Mouse (Mus musculus) limb, embryonic 15.5 days (tissue): ENCODE results near the gene Mylk3. TPM values are rescaled to one million over a fixed set of nuclear protein-coding genes. Genes with fewer than 3 reads are reported as not detected.

Experiments
- ATAC-seq: fragments of 200-750 bp; cut with Nextera tagmentation; 2 replicates; pipeline ENCODE4 v1.8.0; 2017; ENCODE audit warnings: low read depth, moderate TSS enrichment; ENCODE audit not compliant: insufficient number of reproducible peaks, low FRiP score, low TSS enrichment
- H3K27ac ChIP-seq: fragments of 300-500 bp; sonication (generic); 2 replicates; pipeline ENCODE4 v1.5.1; 2015; ENCODE audit warnings: moderate library complexity, mild to moderate bottlenecking, inconsistent platforms
- H3K27me3 ChIP-seq: fragments of 300-500 bp; sonication (generic); 2 replicates; pipeline ENCODE4 v1.6.1; 2015; ENCODE audit warnings: inconsistent platforms
- H3K36me3 ChIP-seq: fragments of 300-500 bp; sonication (generic); 2 replicates; pipeline ENCODE4 v1.6.1; 2015; ENCODE audit warnings: inconsistent platforms
- H3K4me1 ChIP-seq: fragments of 300-500 bp; sonication (generic); 2 replicates; pipeline ENCODE4 v1.6.1; 2015; ENCODE audit warnings: inconsistent platforms
- H3K4me2 ChIP-seq: fragments of 300-500 bp; sonication (generic); 2 replicates; pipeline ENCODE4 v1.6.1; 2015; ENCODE audit warnings: mild to moderate bottlenecking, inconsistent platforms
- H3K4me3 ChIP-seq: fragments of 300-500 bp; sonication (generic); 2 replicates; pipeline ENCODE4 v1.5.1; 2015; ENCODE audit warnings: mild to moderate bottlenecking, inconsistent platforms
- H3K9ac ChIP-seq: fragments of 300-500 bp; sonication (generic); 2 replicates; pipeline ENCODE4 v1.6.1; 2015; ENCODE audit warnings: inconsistent platforms
- H3K9me3 ChIP-seq: fragments of 300-500 bp; sonication (generic); 2 replicates; pipeline ENCODE4 v1.6.1; 2016; ENCODE audit warnings: inconsistent platforms
- WGBS: fragments of 180-500 bp; shearing (Covaris S2); methylation state at CpG from one replicate; pipeline ENCODE4 v1.1.7; 2015; 5-methylcytosine and 5-hydroxymethylcytosine counted together
- polyA plus RNA-seq: library from polyadenylated mRNA; unstranded; fragments of >200 nt; fragmentation: Nextera tagmentation; extraction: Ambion mirVana; gene quantifications from 2 replicates; pipeline ENCODE4 v1.2.1, GENCODE M21; 2015

Mylk3 gene
- polyA plus RNA-seq, 1 experiment from 2014 or later, result 1.6 TPM

DNA sequence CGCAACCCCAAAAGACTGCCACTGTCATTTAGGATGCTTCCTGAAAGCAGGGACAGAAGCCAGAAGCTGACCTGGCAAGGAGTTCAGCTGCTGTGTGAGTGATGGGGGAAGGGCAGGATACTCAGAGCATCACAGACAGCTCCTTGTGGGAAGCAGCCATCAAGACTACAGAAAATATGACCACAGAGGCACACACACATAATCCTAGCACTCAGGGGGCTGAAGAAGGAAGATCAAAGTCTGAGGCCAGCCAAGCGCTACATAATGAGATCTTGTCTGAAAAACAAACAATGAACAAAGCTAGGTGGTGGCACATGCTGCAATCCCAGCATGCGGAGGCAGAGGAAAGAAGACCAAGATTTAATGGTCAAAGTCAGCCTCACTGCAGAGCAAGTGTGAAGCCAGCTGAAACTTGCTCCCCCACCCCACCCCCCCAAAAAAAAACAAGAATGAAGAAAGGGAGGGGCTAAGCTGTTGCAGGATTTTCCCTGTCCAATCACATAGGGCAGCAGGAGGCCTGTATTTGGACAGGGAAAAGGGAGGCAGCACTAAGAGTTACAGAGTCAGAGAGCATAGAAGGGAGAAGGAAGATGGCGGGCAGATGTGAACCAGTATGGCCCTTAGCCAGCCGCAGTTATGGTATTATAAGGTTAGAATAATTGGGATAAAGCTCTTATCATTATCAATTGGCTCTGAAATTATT, 46.1 kb downstream of the Mylk3 start:
- Histone ChIP-seq H3K4me1 (no peaks in the 10 kb centered on the region), H3K9ac (no peak overlapping the region), H3K4me2 (no peak overlapping the region), H3K27ac (no peak overlapping the region), H3K9me3 (no peaks in the 10 kb centered on the region), H3K27me3 (no peaks in the 10 kb centered on the region), H3K36me3 (no peaks in the 10 kb centered on the region), H3K4me3 (no peak overlapping the region)
- WGBS, result 74% methylated on average over 5 of the region's 5 CpGs
- no peak for ATAC-seq

DNA sequence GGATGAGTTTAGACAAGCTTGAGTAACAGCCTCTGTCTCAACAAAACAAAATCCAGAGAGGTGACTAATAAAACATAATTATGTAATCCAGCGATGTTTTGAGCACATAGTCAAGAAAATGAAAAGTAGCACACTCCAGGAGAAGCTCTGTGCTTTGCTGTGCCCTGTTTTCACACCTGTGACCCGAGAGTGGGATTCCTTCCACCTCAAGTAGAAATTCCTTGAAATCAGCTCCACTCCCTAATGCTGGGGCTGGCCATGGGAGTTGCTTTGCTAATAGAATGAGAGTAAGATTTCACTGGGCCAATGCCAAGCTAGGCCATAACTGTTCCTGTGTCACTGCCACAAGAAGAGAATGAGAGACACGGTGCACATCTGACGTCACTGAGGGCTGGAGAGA, 48.5 kb downstream of the Mylk3 start:
- ATAC-seq, result no peak
- Histone ChIP-seq H3K4me1 (no peaks in the 10 kb centered on the region), H3K9me3 (no peaks in the 10 kb centered on the region), H3K27ac (no peak overlapping the region; the same call in 1 of the 2 replicates), H3K27me3 (no peaks in the 10 kb centered on the region), H3K4me3 (no peak overlapping the region), H3K36me3 (no peaks in the 10 kb centered on the region), H3K4me2 (no peak overlapping the region), H3K9ac (no peak overlapping the region)
- 53% methylated on average over 4 of the region's 4 CpGs for WGBS

DNA sequence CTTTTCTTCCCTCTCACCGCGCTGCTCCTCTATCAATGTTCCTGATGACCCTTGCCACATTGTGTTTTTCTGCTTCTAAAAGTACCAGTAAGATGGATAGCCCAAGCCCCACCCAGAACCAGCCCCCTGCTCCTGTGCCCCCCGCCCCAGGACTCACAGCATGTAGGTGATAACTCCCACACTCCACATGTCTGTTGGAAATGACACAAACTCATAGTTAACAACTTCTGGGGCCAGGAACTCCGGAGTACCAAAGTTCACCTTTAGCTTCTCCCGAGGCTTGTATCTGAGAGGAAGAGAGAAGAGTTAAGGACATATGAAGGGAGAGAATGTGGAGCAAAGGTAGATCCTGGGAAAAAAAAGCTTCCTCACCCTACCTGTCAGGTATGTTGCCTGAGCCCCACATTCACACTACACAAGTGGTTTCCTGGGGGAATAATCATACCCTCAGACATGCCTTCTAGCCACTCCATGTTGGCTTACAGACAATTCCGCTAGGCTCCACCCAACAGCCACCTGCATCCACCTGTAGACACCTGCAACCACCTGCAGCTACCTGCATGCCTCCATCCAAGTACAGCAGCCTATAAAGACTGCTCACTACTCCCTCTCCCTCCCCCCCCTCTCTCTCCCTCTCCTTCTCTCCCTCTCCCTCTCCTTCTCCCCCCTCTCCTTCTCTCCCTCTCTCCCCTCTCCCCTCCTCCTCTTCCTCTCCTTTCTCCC, 49.8 kb downstream of the Mylk3 start:
- no peak overlapping the region for H3K4me2 ChIP-seq
- 62% methylated on average over 6 of the region's 6 CpGs for WGBS
- no peak overlapping the region for H3K9ac ChIP-seq
- ATAC-seq, result no peak
- no peaks in the 10 kb centered on the region for H3K4me1 ChIP-seq
- H3K27me3 ChIP-seq, result no peaks in the 10 kb centered on the region
- no peaks in the 10 kb centered on the region for H3K36me3 ChIP-seq
- no peak overlapping the region for H3K27ac ChIP-seq
- no peaks in the 10 kb centered on the region for H3K9me3 ChIP-seq
- H3K4me3 ChIP-seq, result no peak overlapping the region

GRCm38 (mm10) chr8:85335105-85335504, 51.0 kb downstream of the Mylk3 start:
- Histone ChIP-seq H3K36me3 (no peaks in the 10 kb centered on the region), H3K9ac (no peak overlapping the region), H3K4me3 (no peak overlapping the region), H3K4me1 (no peaks in the 10 kb centered on the region), H3K27ac (no peak overlapping the region), H3K9me3 (no peaks in the 10 kb centered on the region), H3K4me2 (no peak overlapping the region), H3K27me3 (no peaks in the 10 kb centered on the region)
- no peak for ATAC-seq

GRCm38 (mm10) chr8:85329506-85329905, 56.6 kb downstream of the Mylk3 start:
- no peaks in the 10 kb centered on the region for H3K9me3 ChIP-seq
- no peak overlapping the region for H3K4me2 ChIP-seq
- no peak overlapping the region for H3K4me3 ChIP-seq
- H3K4me1 ChIP-seq, result no peaks in the 10 kb centered on the region
- WGBS, result 64% methylated on average over 1 of the region's 1 CpGs
- H3K9ac ChIP-seq, result no peak overlapping the region
- ATAC-seq, result no peak
- H3K36me3 ChIP-seq, result no peaks in the 10 kb centered on the region
- no peak overlapping the region for H3K27ac ChIP-seq
- no peaks in the 10 kb centered on the region for H3K27me3 ChIP-seq

DNA sequence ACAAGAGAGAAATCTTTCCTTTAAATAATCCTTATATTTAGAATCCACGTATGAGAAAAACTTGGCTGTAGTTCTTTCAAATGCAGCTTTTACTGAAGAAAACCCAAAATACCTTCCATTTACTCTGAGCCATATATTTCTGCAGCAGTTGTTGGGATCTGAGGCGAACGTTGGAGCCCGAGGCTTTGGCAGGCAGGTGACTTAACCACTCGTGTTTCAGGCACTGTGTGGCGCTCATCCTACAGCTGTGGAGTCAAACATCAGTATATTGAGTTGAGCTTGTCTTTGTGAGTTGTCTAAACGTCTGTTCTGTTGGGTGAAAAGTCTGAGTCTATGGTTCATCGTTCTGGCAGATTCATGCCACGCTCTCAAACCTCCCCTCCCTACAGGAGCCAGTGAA, 59.1 kb downstream of the Mylk3 start:
- Histone ChIP-seq H3K4me1 (no peaks in the 10 kb centered on the region), H3K9me3 (no peaks in the 10 kb centered on the region), H3K36me3 (no peaks in the 10 kb centered on the region), H3K27ac (no peak overlapping the region), H3K27me3 (no peaks in the 10 kb centered on the region), H3K4me2 (no peak overlapping the region), H3K9ac (no peak overlapping the region), H3K4me3 (no peak overlapping the region)
- ATAC-seq, result no peak
- 68% methylated on average over 9 of the region's 9 CpGs for WGBS

GRCm38 (mm10) chr8:85323084-85323483, 63.1 kb downstream of the Mylk3 start:
- Histone ChIP-seq H3K9me3 (no peaks in the 10 kb centered on the region), H3K4me1 (no peaks in the 10 kb centered on the region), H3K36me3 (no peaks in the 10 kb centered on the region), H3K4me2 (no peak overlapping the region), H3K9ac (no peak overlapping the region), H3K27me3 (no peaks in the 10 kb centered on the region), H3K27ac (no peak overlapping the region), H3K4me3 (no peak overlapping the region)
- whole genome bisulfite sequencing, result 78% methylated on average over 3 of the region's 3 CpGs
- no peak for ATAC-seq

GRCm38 (mm10) chr8:85321981-85322380, 64.2 kb downstream of the Mylk3 start:
- H3K4me1 ChIP-seq, result no peaks in the 10 kb centered on the region
- no peak for ATAC-seq
- no peak overlapping the region for H3K4me2 ChIP-seq
- no peak overlapping the region for H3K9ac ChIP-seq
- H3K36me3 ChIP-seq, result no peaks in the 10 kb centered on the region
- H3K27ac ChIP-seq, result no peak overlapping the region
- no peaks in the 10 kb centered on the region for H3K9me3 ChIP-seq
- no peaks in the 10 kb centered on the region for H3K27me3 ChIP-seq
- no peak overlapping the region for H3K4me3 ChIP-seq
- WGBS, result 69% methylated on average over 15 of the region's 15 CpGs

GRCm38 (mm10) chr8:85318534-85318933, 67.6 kb downstream of the Mylk3 start:
- 93% methylated on average over 4 of the region's 4 CpGs for WGBS
- Histone ChIP-seq H3K27ac (no peak overlapping the region), H3K27me3 (no peaks in the 10 kb centered on the region), H3K9ac (no peak overlapping the region), H3K4me2 (no peak overlapping the region), H3K9me3 (no peaks in the 10 kb centered on the region), H3K36me3 (no peaks in the 10 kb centered on the region), H3K4me3 (no peak overlapping the region), H3K4me1 (no peaks in the 10 kb centered on the region)
- ATAC-seq, result no peak

GRCm38 (mm10) chr8:85313036-85313435, 73.1 kb downstream of the Mylk3 start:
- Histone ChIP-seq H3K4me1 (no peaks in the 10 kb centered on the region), H3K9me3 (no peaks in the 10 kb centered on the region), H3K9ac (no peak overlapping the region), H3K4me3 (no peak overlapping the region), H3K27ac (no peak overlapping the region), H3K36me3 (peaks cover 13% of the 10 kb centered on the region), H3K27me3 (no peaks in the 10 kb centered on the region), H3K4me2 (no peak overlapping the region)
- no peak for ATAC-seq
- 85% methylated on average over 3 of the region's 3 CpGs for WGBS

DNA sequence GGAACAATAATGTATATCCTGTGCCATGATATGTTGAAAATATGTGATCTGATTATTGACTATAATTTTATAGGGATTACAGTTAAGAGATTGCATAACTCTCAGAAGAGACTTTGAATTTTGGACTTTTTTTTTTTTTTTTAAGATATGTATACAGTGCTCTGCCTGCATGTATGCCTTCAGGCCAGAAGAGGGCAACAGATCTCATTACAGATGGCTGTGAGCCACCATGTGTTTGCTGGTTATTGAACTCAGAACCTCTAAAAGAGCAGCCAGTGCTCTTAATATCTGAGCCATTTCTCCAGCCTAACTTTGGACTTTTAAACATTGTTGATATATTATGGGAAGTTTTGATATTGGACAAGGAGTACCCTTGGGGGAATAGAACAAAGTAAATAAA, 74.4 kb downstream of the Mylk3 start:
- H3K9me3 ChIP-seq, result no peaks in the 10 kb centered on the region
- H3K4me2 ChIP-seq, result no peak overlapping the region
- H3K36me3 ChIP-seq, result peaks cover 22% of the 10 kb centered on the region
- no peak overlapping the region for H3K9ac ChIP-seq
- ATAC-seq, result no peak
- no peak overlapping the region for H3K27ac ChIP-seq
- H3K4me3 ChIP-seq, result no peak overlapping the region
- no peaks in the 10 kb centered on the region for H3K4me1 ChIP-seq
- no peaks in the 10 kb centered on the region for H3K27me3 ChIP-seq

DNA sequence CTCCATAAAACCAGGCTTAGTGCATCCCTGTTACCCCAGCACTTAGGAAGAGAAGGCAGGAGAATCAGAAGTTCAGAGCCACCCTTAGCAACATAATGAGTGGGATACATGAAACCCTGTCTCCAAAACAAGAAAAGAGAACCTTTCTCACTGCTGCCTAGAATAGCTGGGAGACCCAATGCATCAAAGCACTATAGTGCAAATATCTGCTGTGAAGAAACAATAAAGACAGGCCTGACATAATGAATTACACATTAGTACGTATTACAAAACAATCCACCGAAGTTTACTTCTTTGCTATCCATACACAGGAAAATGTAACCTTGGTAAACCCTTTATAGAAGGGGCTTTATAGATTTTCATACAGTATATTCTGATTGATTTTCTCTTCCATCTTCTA, 77.6 kb downstream of the Mylk3 start:
- Histone ChIP-seq H3K27ac (no peak overlapping the region), H3K36me3 (peaks cover 46% of the 10 kb centered on the region), H3K27me3 (no peaks in the 10 kb centered on the region), H3K9me3 (no peaks in the 10 kb centered on the region), H3K4me3 (no peak overlapping the region), H3K9ac (no peak overlapping the region), H3K4me1 (no peaks in the 10 kb centered on the region), H3K4me2 (no peak overlapping the region)
- ATAC-seq, result no peak
- 91% methylated on average over 2 of the region's 2 CpGs for WGBS
